Mouse (Mus musculus): ENCODE measurements around the gene Olfr530.

GRCm38 (mm10) chr7:140329766-140330304 lies 46.3 kb downstream of the Olfr530 start:
- TF ChIP-seq CTCF (IDR thresholded peaks at IDR 0.05) (no peak), POLR2A (IDR thresholded peaks at IDR 0.05; ENCODE audit: insufficient read depth, low read depth, low read length) (no peak)
